Mouse (Mus musculus): ENCODE data around the gene Ltk. TPM values are rescaled to one million over a fixed set of nuclear protein-coding genes. Genes with fewer than 3 reads are reported as not detected.
"Not testable (repeated sequence)": the region's sequence is repeated elsewhere in the genome, so short reads cannot be mapped to it uniquely, and the experiment has no call there.

The Ltk gene
- total RNA-seq, 2 experiments from 2014 or later, result 18.8 to 23.4 TPM

DNA sequence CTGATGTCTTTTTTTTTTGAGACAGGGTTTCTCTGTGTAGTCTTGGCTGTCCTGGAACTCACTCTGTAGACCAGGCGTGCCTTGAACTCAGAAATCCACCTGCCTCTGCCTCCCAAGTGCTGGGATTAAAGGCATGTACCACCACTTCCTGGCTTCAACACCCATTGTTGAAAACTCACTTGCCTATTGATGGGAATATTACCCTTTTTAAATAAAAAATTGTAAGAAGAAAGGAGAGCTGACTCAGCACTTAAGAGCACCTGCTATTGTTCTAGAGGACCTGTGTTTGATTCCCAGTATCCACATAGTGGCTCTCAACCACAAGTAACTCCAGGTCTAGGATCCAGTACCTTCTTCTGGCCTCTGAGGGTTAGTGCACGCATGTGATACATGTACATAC lies 44.4 kb downstream of the Ltk start:
- intact Hi-C loops (cut with DNase I); DNase-seq (ENCODE audit: low spot score in 2 of 2): not testable (repeated sequence)

DNA sequence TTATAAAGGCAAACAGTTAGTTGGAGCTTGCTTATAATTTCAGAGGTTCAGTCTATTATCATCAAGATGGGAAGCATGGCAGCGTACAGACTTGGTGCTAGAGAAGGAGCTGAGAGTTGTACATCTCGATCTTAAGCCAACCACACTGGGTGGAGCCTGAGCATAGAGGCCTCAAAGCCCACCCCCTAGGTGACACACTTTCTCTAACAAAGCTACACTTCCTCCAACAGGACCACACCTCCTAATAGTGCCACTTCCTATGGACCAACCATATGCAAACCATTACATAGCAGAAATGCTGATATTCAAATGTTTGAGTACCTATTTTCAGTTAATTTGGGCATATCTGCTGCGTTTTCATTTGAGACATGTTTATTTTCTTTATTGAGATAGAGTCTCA lies 50.2 kb downstream of the Ltk start:
- intact Hi-C loops (cut with DNase I), result no loop called here
- no peak for DNase-seq (ENCODE audit: low spot score in 2 of 2)

DNA sequence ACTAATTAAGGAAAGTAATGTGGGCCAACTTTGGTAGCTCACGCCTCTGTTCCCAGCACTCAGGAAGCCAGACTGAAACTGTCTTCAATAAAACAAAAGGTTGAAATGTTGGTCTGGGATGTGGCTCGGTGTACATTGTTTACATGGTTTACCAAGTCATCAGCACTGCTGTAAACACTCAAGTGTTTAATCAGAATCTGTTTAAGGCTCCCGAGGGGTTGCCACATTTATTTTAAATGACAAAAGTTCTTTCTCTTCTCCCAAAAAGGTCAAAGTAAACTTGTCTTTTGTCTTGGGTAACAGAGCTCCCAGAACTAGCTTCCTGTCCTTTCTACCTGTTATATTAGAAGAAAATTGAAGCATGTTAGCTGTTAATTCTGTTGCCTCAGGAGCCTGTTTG lies 52.6 kb downstream of the Ltk start:
- intact Hi-C loops (cut with DNase I), result no loop called here
- DNase-seq (ENCODE audit: low spot score in 2 of 2), result no peak

DNA sequence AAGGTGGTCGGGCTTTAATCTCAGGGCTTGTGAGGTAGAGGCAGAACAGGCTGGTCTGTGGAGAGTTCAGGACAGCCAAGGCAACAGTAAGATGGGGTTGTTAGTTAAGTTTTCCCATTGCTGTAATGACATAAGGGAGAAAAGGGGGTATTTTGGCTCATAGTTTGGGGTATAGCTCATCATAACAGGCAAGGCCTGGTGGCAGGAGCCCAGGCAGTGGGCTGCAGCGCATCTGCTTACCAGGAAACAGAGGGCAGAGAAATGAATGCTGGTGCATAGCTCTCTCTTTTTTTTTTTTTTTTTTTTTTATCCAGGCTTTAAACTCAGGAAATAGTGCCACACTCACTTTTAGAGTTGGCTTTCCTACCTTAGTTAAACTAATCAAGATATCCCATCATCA lies 57.1 kb downstream of the Ltk start:
- intact Hi-C loops (cut with DNase I), result no loop called here
- no peak for DNase-seq (ENCODE audit: low spot score in 2 of 2)

Other genes starting within 250 kb of the Ltk start
- gene Exd1, start 212.8 kb downstream of the Ltk start, total RNA-seq (2021), result under 1 TPM; 0.48 to 0.91 TPM
- gene Chp1, start 212.7 kb downstream of the Ltk start, total RNA-seq (2021), result 100 to 1,000 TPM; 168 to 175 TPM
- gene Nusap1, start 142.1 kb downstream of the Ltk start, total RNA-seq (2021), result under 1 TPM; 0.39 to 0.62 TPM
- gene Oip5, start 142.0 kb downstream of the Ltk start, total RNA-seq (2021), result 1 to 10 TPM; 1.6 to 1.7 TPM
- gene Ndufaf1, start 97.6 kb downstream of the Ltk start, total RNA-seq (2021), result 10 to 100 TPM; 28.4 to 29.3 TPM
- 10 to 100 TPM; 57.8 to 62.8 TPM for gene Rtf1, start 85.4 kb downstream of the Ltk start, total RNA-seq (2021)
- gene Itpka, start 18.1 kb downstream of the Ltk start, total RNA-seq (2021), result 100 to 1,000 TPM; 199 to 221 TPM
- gene Rpap1, start 27.1 kb upstream of the Ltk start, total RNA-seq (2021), result 10 to 100 TPM; 19.4 to 20.6 TPM
- 100 to 1,000 TPM; 191 to 198 TPM for gene Tyro3, start 37.3 kb upstream of the Ltk start, total RNA-seq (2021)
- 10 to 100 TPM; 56.2 to 74.1 TPM for gene Mga, start 136.8 kb upstream of the Ltk start, total RNA-seq (2021)
- 10 to 100 TPM; 41.6 to 66.9 TPM for gene Mapkbp1, start 212.3 kb upstream of the Ltk start, total RNA-seq (2021)